Mouse (Mus musculus) liver, adult 2 months (tissue): ENCODE data around the gene Vsx2.

Source experiments
- CTCF ChIP-seq: fragments of 200-500 bp; IDR thresholded peaks from 2 replicates; pipeline ENCODE4 v1.5.1; 2011; ENCODE audit warnings: low read depth, low read length, control low read depth
- POLR2A ChIP-seq: fragments of 200-500 bp; IDR thresholded peaks from 2 replicates; pipeline ENCODE4 v1.6.1; 2011; ENCODE audit warnings: low read length, control low read depth; ENCODE audit not compliant: insufficient read depth; ENCODE audit errors: extremely low read depth

GRCm38 (mm10) chr12:84525422-84525821, 44.1 kb upstream of the Vsx2 start:
- no peak for TF ChIP-seq POLR2A
- no peak for TF ChIP-seq CTCF
